Mouse (Mus musculus) limb, embryonic 11.5 days (tissue): ENCODE measurements at regions not wholly inside any gene's neighbourhood (a gene's known extent, or its start where the extent isn't known, plus 50 kb on each side); places are given as distances from the start of the nearest gene placed in this dataset.

Experiments
- ATAC-seq: fragments of 200-750 bp; cut with Nextera tagmentation; 2 replicates; pipeline ENCODE4 v1.8.0; 2017; ENCODE audit warnings: low read depth; ENCODE audit not compliant: insufficient number of reproducible peaks, low FRiP score, low TSS enrichment
- DNase-seq: peaks from one replicate; pipeline ENCODE4 v3.0.0-alpha.2; 2015; ENCODE audit warnings: low spot score
- H3K27ac ChIP-seq: fragments of 300-500 bp; sonication (generic); replicated peaks from 2 replicates; pipeline ENCODE4 v1.5.1; 2014; ENCODE audit warnings: low read depth, mild to moderate bottlenecking, low read length
- H3K27me3 ChIP-seq: fragments of 300-500 bp; sonication (generic); 2 replicates; pipeline ENCODE4 v1.6.1; 2014; ENCODE audit warnings: mild to moderate bottlenecking, low read length, mixed read lengths; ENCODE audit not compliant: control insufficient read depth, insufficient read depth
- H3K36me3 ChIP-seq: fragments of 300-500 bp; sonication (generic); 2 replicates; pipeline ENCODE4 v1.6.1; 2014; ENCODE audit warnings: mild to moderate bottlenecking, low read length, moderate library complexity, mixed read lengths; ENCODE audit not compliant: control insufficient read depth, insufficient read depth
- H3K4me1 ChIP-seq: fragments of 300-500 bp; sonication (generic); 2 replicates; pipeline ENCODE4 v1.6.1; 2014; ENCODE audit warnings: low read length, mixed read lengths; ENCODE audit not compliant: control insufficient read depth, insufficient read depth
- H3K4me2 ChIP-seq: fragments of 300-500 bp; sonication (generic); 2 replicates; pipeline ENCODE4 v1.6.1; 2014; ENCODE audit warnings: low read depth, mild to moderate bottlenecking, moderate library complexity; ENCODE audit not compliant: severe bottlenecking
- H3K4me3 ChIP-seq: fragments of 300-500 bp; sonication (generic); 2 replicates; pipeline ENCODE4 v1.5.1; 2014; ENCODE audit warnings: low read depth, low read length
- H3K9ac ChIP-seq: fragments of 300-500 bp; sonication (generic); 2 replicates; pipeline ENCODE4 v1.6.1; 2014; ENCODE audit warnings: mild to moderate bottlenecking, low read length
- H3K9me3 ChIP-seq: fragments of 300-500 bp; sonication (generic); 2 replicates; pipeline ENCODE4 v1.6.1; 2016; ENCODE audit warnings: low read length; ENCODE audit not compliant: control insufficient read depth
- WGBS: fragments of 180-500 bp; shearing (Covaris S2); extraction: QIAGEN DNeasy Blood & Tissue Kit; methylation state at CpG from one replicate; pipeline ENCODE4 v1.1.7; 2014; 5-methylcytosine and 5-hydroxymethylcytosine counted together

- H3K9ac ChIP-seq: no peak overlapping the region
- no peak for DNase-seq
- H3K27ac ChIP-seq: no peak overlapping the region
- WGBS: 81% methylated on average over 10 of the region's 10 CpGs
- H3K4me1 ChIP-seq: no peaks in the 10 kb centered on the region
- H3K9me3 ChIP-seq: no peaks in the 10 kb centered on the region
- ATAC-seq: no peak
- H3K27me3 ChIP-seq: no peaks in the 10 kb centered on the region
- H3K4me3 ChIP-seq: no peak overlapping the region
- H3K36me3 ChIP-seq: no peaks in the 10 kb centered on the region
- H3K4me2 ChIP-seq: no peak overlapping the region
Measured at GRCm38 (mm10) chr9:83239097-83239496, 92.6 kb upstream of the Hmgn3 start.

GRCm38 (mm10) chr9:83221866-83222265 is 75.4 kb upstream of the Hmgn3 start:
- ATAC-seq (no peak), DNase-seq (no peak)
- Histone ChIP-seq H3K9ac (no peak overlapping the region), H3K27me3 (no peaks in the 10 kb centered on the region), H3K9me3 (no peaks in the 10 kb centered on the region), H3K4me3 (no peak overlapping the region), H3K27ac (no peak overlapping the region), H3K4me1 (no peaks in the 10 kb centered on the region), H3K4me2 (no peak overlapping the region), H3K36me3 (no peaks in the 10 kb centered on the region)

- H3K4me2 ChIP-seq: no peak overlapping the region
- ATAC-seq: no peak
- no peaks in the 10 kb centered on the region for H3K4me1 ChIP-seq
- no peaks in the 10 kb centered on the region for H3K27me3 ChIP-seq
- H3K36me3 ChIP-seq: no peaks in the 10 kb centered on the region
- no peak overlapping the region for H3K9ac ChIP-seq
- no peak overlapping the region for H3K27ac ChIP-seq
- no peak overlapping the region for H3K4me3 ChIP-seq
- 85% methylated on average over 5 of the region's 5 CpGs for WGBS
- DNase-seq: no peak
- no peaks in the 10 kb centered on the region for H3K9me3 ChIP-seq
Measured at GRCm38 (mm10) chr9:83202583-83202982, 56.1 kb upstream of the Hmgn3 start.

- Histone ChIP-seq H3K9me3 (no peaks in the 10 kb centered on the region), H3K27me3 (no peaks in the 10 kb centered on the region), H3K4me3 (no peak overlapping the region), H3K4me1 (peaks cover 3% of the 10 kb centered on the region; the same call in 1 of the 2 replicates), H3K9ac (no peak overlapping the region), H3K27ac (no peak overlapping the region), H3K36me3 (no peaks in the 10 kb centered on the region), H3K4me2 (no peak overlapping the region)
- no peak for DNase-seq
- WGBS: 90% methylated on average over 3 of the region's 3 CpGs
- no peak for ATAC-seq
Measured at GRCm38 (mm10) chr9:83199771-83200170, 53.3 kb upstream of the Hmgn3 start.

- DNase-seq: no peak
- no peak for ATAC-seq
- no peak overlapping the region for H3K4me3 ChIP-seq
- H3K27ac ChIP-seq: no peak overlapping the region
- H3K4me2 ChIP-seq: no peak overlapping the region
- no peaks in the 10 kb centered on the region; the same call in 1 of the 2 replicates for H3K36me3 ChIP-seq
- H3K27me3 ChIP-seq: no peaks in the 10 kb centered on the region
- H3K4me1 ChIP-seq: peaks cover 3% of the 10 kb centered on the region; the same call in 1 of the 2 replicates
- no peak overlapping the region for H3K9ac ChIP-seq
- no peaks in the 10 kb centered on the region for H3K9me3 ChIP-seq
- WGBS: 87% methylated on average over 3 of the region's 3 CpGs
Measured at GRCm38 (mm10) chr9:83199176-83199575, 52.7 kb upstream of the Hmgn3 start.

- Histone ChIP-seq H3K4me2 (no peak overlapping the region), H3K36me3 (no peaks in the 10 kb centered on the region; the same call in 1 of the 2 replicates), H3K27me3 (no peaks in the 10 kb centered on the region), H3K4me1 (peaks cover 3% of the 10 kb centered on the region; the same call in 1 of the 2 replicates), H3K9me3 (no peaks in the 10 kb centered on the region), H3K27ac (no peak overlapping the region), H3K9ac (no peak overlapping the region), H3K4me3 (no peak overlapping the region)
- ATAC-seq: no peak
- no peak for DNase-seq
- WGBS: 74% methylated on average over 5 of the region's 5 CpGs
Measured at GRCm38 (mm10) chr9:83197013-83197412, 50.5 kb upstream of the Hmgn3 start.
